Mouse (Mus musculus): ENCODE results near the gene Evl.
A peak's percentile ranks its signal among the peaks of the same experiment; 100 is the strongest.

Gene Evl

GRCm38 (mm10) chr12:108653358-108654335 lies 99.1 kb downstream of the Evl start:
- no peak for DNase-seq

- DNase-seq, result no peak
These were observed 102.8 kb downstream of the Evl start for GRCm38 (mm10) chr12:108657350-108657749.

GRCm38 (mm10) chr12:108668606-108669235 lies 114.2 kb downstream of the Evl start:
- no peak for DNase-seq

DNA sequence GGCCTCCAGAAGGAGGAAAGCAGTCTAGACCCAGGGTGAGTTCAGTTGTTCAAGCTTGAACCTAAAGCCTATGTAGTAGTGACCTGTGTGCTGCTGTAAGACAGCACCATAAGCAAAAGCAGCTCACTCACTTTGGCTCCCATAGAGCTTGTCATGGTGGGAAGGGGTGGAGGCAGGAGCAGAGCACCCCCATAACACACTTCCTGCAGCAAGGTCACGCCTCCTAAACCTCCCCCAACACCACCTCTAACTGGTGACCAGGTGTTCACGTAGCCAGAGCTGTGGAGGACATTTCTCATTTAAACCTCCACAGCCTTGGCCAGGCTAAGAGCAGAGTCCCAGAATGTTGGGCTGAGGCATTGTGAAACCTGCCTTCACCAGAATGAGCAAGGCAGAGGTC lies 117.0 kb downstream of the Evl start:
- DNase-seq, result no peak

- no peak for DNase-seq
These were observed 118.4 kb downstream of the Evl start for GRCm38 (mm10) chr12:108672908-108673307.

GRCm38 (mm10) chr12:108673546-108673945 lies 119.0 kb downstream of the Evl start:
- no peak for DNase-seq

DNA sequence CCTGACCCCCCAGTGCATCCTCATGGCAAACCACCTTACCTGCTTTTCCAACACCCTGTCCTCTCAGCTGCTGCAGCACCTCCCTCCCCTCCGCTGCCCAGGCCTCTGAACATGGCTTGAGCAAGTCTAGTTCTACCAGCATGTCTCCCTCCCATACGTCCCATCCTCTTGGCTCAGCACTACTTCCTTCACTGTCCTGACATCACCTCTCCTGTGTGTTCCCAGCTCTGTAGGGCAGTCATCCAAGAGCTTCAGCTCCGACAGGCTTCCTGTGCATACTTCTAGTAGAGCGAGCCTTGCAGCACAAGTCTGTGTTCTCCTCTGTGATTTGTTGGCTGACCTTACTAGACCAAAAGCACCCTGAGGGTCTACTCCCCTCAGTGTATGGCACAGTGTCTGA lies 120.0 kb downstream of the Evl start:
- DNase-seq, result peak; percentile 39

DNA sequence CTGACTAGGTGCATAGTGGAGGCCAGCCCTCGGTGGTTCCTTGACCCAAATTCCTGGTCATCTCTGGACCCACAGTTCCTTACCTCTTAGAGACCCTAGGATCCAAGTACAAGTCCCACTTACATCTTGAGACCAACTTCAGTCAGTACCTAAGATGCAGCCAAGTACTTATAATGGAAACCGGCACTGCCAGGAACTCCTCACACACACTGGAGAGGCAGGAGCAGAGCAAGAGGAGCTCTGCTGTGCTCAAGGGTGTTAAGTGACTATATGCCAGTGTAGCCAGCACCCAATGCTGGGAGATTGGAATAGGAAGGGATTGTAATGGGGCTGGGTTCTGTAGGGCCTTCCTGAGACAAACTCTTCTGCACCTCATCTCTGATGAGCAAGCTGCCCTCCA lies 120.4 kb downstream of the Evl start:
- DNase-seq, result no peak

DNA sequence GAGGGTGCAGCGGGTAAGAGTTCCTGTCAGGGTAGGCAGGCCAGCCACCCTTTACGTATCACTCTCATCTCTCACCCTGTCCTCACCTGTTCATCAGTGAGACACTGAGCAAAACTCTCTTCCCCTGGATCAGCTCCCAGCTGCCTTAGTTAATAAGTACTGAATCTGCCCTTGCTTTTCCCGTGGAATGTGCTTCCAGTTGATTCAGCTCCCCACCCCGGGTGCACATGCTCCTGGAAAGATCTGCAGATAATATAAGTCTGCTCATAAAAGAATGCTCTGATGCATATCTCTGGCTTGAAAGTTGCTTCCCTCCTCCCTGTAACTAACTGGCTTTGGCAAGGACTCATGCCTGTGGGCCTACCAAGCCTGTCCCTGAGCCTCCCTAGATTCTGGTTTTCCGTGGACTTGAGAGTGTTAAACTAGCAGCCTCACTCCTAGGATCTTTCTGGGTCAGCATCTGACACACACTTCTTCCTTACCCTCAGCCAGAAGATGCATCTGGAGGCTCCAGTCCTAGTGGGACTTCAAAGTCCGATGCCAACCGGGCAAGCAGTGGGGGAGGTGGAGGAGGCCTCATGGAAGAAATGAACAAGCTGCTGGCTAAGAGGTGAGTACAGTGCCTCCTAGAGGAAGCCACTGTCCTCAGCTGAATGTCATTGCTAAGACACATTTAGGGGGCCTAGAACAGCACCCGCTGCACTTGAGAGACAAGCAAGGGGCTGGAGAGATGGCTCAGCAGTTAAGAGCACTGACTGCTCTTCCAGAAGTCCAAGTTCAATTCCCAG lies 121.3 kb downstream of the Evl start:
- DNase-seq, result no peak

GRCm38 (mm10) chr12:108677116-108677515 lies 122.6 kb downstream of the Evl start:
- no peak for DNase-seq

GRCm38 (mm10) chr12:108678366-108678765 lies 123.8 kb downstream of the Evl start:
- DNase-seq, result no peak

- DNase-seq, result no peak
These were observed 126.3 kb downstream of the Evl start for GRCm38 (mm10) chr12:108680861-108681260.

GRCm38 (mm10) chr12:108682240-108683023 lies 127.9 kb downstream of the Evl start:
- DNase-seq, result no peak

DNA sequence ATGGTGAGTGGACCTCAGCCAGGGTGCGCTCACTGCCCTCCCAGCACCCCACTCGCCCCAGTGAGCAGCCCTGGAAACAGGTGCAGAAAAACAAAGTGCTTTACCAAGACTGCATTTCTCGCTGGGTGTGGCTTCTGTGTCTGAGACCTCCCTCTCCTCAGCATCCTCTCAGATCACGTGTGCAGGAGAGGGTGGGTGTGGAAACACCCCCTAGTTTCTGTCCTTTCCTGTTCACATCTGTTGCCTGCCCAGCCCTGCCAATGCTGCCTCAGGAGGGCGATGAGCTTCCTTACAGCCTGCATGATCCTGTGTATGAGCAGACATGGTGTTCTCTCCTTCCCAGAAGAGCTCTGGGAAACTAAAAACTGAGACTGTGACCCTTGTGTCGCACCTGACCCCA lies 131.9 kb downstream of the Evl start:
- DNase-seq, result no peak

DNA sequence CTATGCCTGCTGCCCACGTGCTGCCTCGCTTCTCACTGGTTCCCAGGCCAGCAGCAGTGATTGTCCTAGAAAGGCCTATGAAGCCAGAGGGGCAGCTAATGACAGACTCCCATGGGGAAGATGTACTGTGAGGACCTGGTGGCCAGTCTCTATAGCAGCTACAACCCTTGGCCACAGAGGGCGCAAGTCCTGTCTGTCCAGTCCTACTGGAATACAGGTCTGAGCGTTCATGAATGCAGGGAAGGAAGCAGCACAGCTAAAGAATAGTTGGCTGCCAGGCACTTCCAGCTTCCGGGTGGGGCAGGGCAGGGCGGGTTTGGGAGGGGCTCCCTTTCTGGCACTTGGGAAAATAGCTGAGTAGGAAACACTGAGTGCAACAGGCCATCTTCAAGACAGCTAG lies 132.4 kb downstream of the Evl start:
- no peak for DNase-seq

GRCm38 (mm10) chr12:108689167-108689566 lies 134.6 kb downstream of the Evl start:
- no peak for DNase-seq

GRCm38 (mm10) chr12:108690529-108690928 lies 136.0 kb downstream of the Evl start:
- no peak for DNase-seq

GRCm38 (mm10) chr12:108693592-108693991 lies 139.1 kb downstream of the Evl start:
- DNase-seq, result no peak

DNA sequence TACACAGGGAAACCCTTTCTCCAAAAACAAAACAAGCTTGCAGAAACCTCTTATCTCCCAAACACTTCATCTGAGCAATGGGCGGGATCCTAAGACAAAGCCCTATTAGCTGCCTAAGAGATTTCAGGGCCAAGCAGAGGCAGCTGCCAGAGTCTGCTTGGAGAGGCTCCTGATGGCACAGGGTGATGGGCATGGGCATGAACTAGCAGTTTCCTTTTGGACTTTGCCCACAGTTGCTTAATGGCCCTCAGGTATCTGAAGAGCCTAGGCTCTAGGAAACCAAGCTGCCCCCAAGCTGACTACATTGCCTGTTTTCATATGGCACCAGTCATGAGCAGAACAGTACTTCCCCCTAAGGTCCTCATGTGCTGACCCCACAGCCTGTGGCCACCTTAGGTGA lies 139.7 kb downstream of the Evl start:
- no peak for DNase-seq

- DNase-seq, result no peak
These were observed 144.4 kb downstream of the Evl start for GRCm38 (mm10) chr12:108698697-108699471.

DNA sequence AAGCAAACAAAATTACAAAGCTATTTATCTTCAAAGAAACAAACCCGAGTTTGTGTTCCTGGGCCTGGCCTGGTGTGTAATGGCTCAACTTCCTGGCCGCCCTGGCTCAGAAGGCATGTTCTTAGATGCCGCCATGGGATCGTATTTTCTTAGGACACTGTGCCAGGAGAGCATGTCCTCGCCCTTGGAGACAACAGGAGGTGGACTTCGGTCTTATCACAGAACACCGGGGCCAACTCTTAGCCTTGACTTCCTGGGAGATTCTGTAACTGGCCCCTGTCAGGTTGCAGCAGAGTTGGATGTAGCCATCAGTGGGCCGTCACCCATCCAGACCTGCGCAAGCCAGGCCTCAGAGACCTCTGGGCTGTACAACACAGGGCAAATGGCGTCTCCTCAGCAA lies 145.1 kb downstream of the Evl start:
- no peak for DNase-seq

DNA sequence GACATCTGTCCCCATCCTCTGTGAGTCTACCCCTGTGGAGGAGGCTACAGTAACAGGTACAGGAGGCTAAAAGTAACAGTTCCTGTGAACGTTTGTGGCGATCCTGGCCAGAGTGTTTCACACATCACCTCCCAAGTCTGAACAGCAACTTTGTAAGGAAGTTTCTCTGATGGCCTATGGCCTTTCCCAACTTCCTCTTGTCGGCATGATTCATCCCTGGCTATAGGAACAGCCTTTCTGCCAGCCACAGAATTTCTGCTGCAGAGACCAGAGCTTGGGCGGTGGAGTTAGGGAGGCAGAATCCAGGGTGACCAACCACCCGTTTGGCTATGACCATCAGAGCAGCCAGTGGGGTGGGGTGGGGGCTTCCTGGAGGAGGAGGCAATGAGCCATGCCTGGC lies 145.5 kb downstream of the Evl start:
- DNase-seq, result no peak
